Mouse (Mus musculus) ovary, adult 18-20 months (tissue): ENCODE measurements around the gene Tmem53.

ENCODE experiments used
- DNase-seq: peaks from one replicate; pipeline ENCODE4 v3.0.0; 2022; ENCODE audit warnings: low spot score, mixed read lengths

Tmem53 gene

DNA sequence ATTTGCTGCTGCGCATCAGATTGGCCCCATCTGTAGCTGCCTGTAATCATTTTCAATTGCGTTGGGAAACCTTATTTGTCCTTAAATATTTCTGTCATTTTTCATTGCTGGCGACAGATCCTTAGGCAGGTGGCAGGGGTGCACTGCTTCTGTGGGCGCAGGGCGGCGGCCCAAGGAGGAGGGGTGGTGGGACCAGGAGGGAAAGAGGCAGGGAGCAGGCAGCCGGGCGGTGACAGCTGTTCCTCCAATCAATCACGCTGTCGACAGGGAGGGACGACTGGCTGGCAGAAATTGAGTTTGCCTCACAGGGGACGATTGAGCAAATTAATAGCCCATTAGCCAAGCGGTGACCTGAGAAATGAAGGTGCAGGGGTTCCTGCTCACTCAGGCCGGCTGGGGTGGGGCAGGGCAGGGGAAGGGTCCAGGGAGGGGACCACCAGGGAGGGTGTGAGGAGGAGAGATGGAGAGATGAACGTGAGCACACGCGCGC, 66.0 kb downstream of the Tmem53 start:
- no peak for DNase-seq
